Mouse (Mus musculus): ENCODE results near the gene Gm10392. TPM values are rescaled to one million over a fixed set of nuclear protein-coding genes. Genes with fewer than 3 reads are reported as not detected.

Gm10392 gene
- polyA plus RNA-seq, 1 experiment from 2014 or later: 0.26 TPM

GRCm38 (mm10) chr11:77489591-77490235 lies 29.3 kb downstream of the Gm10392 start, which contains the start of gene Ankrd13b:
Gene Ankrd13b (minus strand): TSS chr11:77489678.
- peaks cover 52% of the 10 kb centered on the region for H3K4me1 ChIP-seq (ENCODE audit: control insufficient read depth, insufficient read depth, low read length)
- ATAC-seq (replicated peaks; ENCODE audit: extremely low read depth, insufficient read depth, low FRiP score): 0 out of 2 replicates have a peak, but pooled peaks have one; percentile 17
- WGBS: under 1% methylated on average over 72 of the region's 87 CpGs

DNA sequence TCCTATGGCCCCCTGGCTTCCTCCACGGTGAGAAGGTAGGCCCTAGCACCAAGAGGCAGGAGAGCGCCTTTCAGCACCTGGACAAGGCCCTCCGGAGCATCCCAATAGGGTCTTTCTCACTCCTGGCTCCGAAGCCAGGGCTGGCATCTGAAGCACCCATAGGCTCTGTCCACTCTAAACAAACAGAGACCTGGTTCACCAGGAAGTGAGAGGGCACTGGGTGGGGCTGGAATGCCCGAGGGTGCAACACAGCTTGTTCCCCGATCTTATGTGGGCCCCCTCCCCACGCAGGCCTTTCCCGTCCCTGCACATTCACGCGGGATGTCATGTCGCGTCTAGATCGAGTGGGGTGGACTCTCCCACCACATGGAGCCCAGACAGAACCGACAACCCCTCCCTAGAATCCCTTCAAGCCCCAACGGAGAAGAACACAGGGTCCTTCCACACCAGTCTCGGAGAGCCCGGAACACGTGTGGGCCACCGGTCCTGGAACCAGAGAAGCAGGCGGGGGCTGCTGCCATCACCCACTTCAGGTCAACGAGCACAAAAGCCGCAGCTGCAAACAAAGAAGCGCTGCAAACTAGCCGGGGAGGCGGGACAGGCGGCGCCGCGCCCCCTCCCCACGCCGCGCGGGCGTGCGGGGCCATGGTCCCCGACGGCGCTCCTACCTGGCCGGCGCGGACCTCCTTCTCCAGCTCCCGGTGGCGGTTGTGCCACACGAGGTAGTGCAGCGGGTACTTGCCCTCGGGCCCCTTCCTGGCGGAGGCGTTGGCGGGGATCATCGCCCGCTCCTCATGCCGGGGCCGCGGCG lies 30.0 kb downstream of the Gm10392 start:
- WGBS: 5% methylated on average over 50 of the region's 55 CpGs
- Histone ChIP-seq H3K36me3 (ENCODE audit: control insufficient read depth, insufficient read depth) (no peaks in the 10 kb centered on the region), H3K4me2 (ENCODE audit: low read depth, low read length) (peak overlapping the region; percentile 99), H3K4me3 (ENCODE audit: low read length) (peak overlapping the region; percentile 87), H3K4me1 (ENCODE audit: control insufficient read depth, insufficient read depth, low read length) (peaks cover 45% of the 10 kb centered on the region), H3K27ac (ENCODE audit: low read length) (no peak overlapping the region), H3K27me3 (ENCODE audit: control insufficient read depth, insufficient read depth, low read length) (no peaks in the 10 kb centered on the region), H3K9me3 (replicated peaks; ENCODE audit: control insufficient read depth, low read length) (no peaks in the 10 kb centered on the region), H3K9ac (ENCODE audit: low read length) (peak overlapping the region; percentile 89)
- ATAC-seq (replicated peaks; ENCODE audit: extremely low read depth, insufficient read depth, low FRiP score): no peak

More at GRCm38 (mm10) chr11:77489591-77490235, 29.3 kb downstream of the Gm10392 start, which contains the start of gene Ankrd13b:
- H3K9ac ChIP-seq (ENCODE audit: low read length): peak within 1 kb of the TSS; percentile 89
- no peaks in the 10 kb centered on the region for H3K36me3 ChIP-seq (ENCODE audit: control insufficient read depth, insufficient read depth)
- peak within 1 kb of the TSS; percentile 87 for H3K4me3 ChIP-seq (ENCODE audit: low read length)
- 0 out of 2 replicates have a peak within 1 kb of the TSS, but pooled peaks have one; percentile 11 for H3K27ac ChIP-seq (ENCODE audit: low read length)
- no peaks in the 10 kb centered on the region for H3K27me3 ChIP-seq (ENCODE audit: control insufficient read depth, insufficient read depth, low read length)
- no peaks in the 10 kb centered on the region for H3K9me3 ChIP-seq (replicated peaks; ENCODE audit: control insufficient read depth, low read length)
- peak within 1 kb of the TSS; percentile 99 for H3K4me2 ChIP-seq (ENCODE audit: low read depth, low read length)

DNA sequence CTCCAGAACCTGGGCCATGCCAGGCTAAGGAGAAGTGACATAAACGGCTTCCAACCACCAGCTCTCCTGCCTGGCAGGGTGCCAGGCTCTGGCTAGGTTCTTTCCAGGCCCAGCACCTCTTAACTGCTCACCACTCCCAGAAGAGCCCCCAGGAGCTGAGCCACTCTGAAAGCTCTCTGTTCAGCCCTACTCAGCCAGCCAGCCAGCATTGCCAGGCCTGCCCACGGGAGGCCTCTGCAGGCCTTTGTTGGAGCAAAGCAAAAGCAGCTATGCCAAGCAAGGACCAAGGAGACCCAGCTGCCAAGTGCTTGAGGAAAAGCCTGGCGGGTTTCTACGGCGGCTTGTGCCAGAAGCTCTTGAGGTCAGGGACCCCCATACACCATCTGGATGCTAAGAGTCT lies 32.2 kb downstream of the Gm10392 start:
- Histone ChIP-seq H3K9ac (ENCODE audit: low read length) (no peak overlapping the region), H3K27me3 (ENCODE audit: control insufficient read depth, insufficient read depth, low read length) (no peaks in the 10 kb centered on the region), H3K4me3 (ENCODE audit: low read length) (no peak overlapping the region), H3K27ac (ENCODE audit: low read length) (no peak overlapping the region), H3K36me3 (ENCODE audit: control insufficient read depth, insufficient read depth) (no peaks in the 10 kb centered on the region), H3K9me3 (replicated peaks; ENCODE audit: control insufficient read depth, low read length) (no peaks in the 10 kb centered on the region), H3K4me2 (ENCODE audit: low read depth, low read length) (0 out of 2 replicates have a peak overlapping the region, but pooled peaks have one; percentile 3), H3K4me1 (ENCODE audit: control insufficient read depth, insufficient read depth, low read length) (peaks cover 40% of the 10 kb centered on the region)
- no peak for ATAC-seq (replicated peaks; ENCODE audit: extremely low read depth, insufficient read depth, low FRiP score)
- 55% methylated on average over 5 of the region's 5 CpGs for WGBS

DNA sequence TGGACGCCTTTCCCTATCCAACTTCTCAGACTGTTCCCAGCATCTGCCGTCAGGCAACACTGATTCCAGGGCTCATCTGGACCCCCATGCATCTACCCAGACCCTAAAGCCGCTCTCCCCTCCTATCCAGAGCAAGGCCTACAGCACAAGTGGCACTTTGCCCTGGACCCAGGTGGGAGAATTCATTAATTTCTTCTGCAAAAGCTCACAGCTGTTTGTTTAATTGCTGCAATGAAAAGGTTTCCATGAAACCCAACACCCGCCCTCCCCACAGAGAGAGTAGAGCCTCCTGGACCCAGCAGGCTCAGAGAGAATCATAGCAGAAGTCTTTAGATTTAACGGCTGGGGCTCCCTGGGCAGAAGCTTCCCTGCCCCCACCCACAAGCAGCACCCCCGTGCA lies 33.8 kb downstream of the Gm10392 start:
- Histone ChIP-seq H3K9ac (ENCODE audit: low read length) (no peak overlapping the region), H3K36me3 (ENCODE audit: control insufficient read depth, insufficient read depth) (no peaks in the 10 kb centered on the region), H3K9me3 (replicated peaks; ENCODE audit: control insufficient read depth, low read length) (no peaks in the 10 kb centered on the region), H3K27me3 (ENCODE audit: control insufficient read depth, insufficient read depth, low read length) (no peaks in the 10 kb centered on the region), H3K4me1 (ENCODE audit: control insufficient read depth, insufficient read depth, low read length) (peaks cover 29% of the 10 kb centered on the region), H3K4me2 (ENCODE audit: low read depth, low read length) (no peak overlapping the region), H3K4me3 (ENCODE audit: low read length) (no peak overlapping the region), H3K27ac (ENCODE audit: low read length) (no peak overlapping the region)
- no peak for ATAC-seq (replicated peaks; ENCODE audit: extremely low read depth, insufficient read depth, low FRiP score)
- WGBS: 77% methylated on average over 6 of the region's 6 CpGs

DNA sequence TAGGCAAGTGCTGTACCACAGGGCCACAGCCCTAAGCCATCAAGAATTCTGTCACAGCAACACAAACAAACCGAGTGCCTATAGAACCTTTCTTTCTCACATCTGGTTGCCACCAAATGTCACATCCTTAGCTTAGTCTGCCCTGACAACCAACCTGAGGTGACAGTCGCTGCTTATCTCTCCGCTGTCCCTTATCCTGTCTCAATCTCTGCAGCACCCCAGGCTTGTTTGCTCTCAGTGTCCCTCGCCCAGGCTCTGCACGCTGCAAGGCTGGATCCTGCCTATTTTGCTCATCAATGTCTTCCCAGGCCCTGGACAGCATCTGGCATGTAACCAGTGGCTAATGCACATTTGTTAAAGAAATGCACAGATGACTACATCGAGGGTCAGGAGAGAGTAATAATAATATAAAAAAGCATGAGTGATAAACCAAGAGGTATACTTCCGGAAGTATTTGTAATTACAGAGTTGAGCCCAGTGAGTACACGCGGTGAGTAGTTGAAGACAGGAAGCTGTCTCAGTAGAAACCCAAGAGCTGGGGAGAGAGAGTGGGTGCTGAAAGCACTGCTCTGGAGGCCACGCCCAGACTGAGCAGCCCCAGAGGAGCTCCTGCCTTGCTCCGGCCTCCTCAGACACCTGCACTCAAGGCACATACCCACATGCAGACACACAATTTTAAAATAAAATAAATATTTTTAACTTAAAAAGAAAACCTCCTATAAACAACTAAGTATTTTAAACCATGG lies 35.3 kb downstream of the Gm10392 start:
- 35% methylated on average over 11 of the region's 11 CpGs for WGBS
- ATAC-seq (replicated peaks; ENCODE audit: extremely low read depth, insufficient read depth, low FRiP score): no peak
- Histone ChIP-seq H3K4me2 (ENCODE audit: low read depth, low read length) (no peak overlapping the region), H3K9ac (ENCODE audit: low read length) (no peak overlapping the region), H3K4me3 (ENCODE audit: low read length) (no peak overlapping the region), H3K4me1 (ENCODE audit: control insufficient read depth, insufficient read depth, low read length) (peaks cover 21% of the 10 kb centered on the region), H3K9me3 (replicated peaks; ENCODE audit: control insufficient read depth, low read length) (no peaks in the 10 kb centered on the region), H3K27me3 (ENCODE audit: control insufficient read depth, insufficient read depth, low read length) (no peaks in the 10 kb centered on the region), H3K27ac (ENCODE audit: low read length) (no peak overlapping the region), H3K36me3 (ENCODE audit: control insufficient read depth, insufficient read depth) (no peaks in the 10 kb centered on the region)

DNA sequence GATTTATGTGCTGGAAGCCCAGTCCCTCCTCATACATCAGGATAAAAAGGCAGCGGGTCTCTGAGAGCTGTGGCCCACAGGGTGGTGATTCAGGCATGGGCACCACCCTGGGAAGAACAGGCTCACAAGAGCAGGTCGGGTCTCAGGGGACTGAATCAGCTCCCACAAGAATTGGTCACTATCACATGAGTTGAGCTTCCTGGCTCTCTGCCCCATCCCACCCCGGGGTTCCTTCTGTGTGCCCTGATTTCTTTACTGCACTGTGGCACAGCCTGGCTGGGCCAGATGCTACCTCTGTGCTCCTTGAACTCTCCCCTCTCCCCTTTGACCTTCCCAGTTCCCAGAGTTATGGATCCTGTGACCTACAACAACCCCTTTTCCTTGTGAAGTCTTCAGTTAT lies 36.0 kb downstream of the Gm10392 start:
- 62% methylated on average over 3 of the region's 3 CpGs for WGBS
- peaks cover 15% of the 10 kb centered on the region for H3K4me1 ChIP-seq (ENCODE audit: control insufficient read depth, insufficient read depth, low read length)
- H3K9me3 ChIP-seq (replicated peaks; ENCODE audit: control insufficient read depth, low read length): no peaks in the 10 kb centered on the region
- no peak overlapping the region for H3K9ac ChIP-seq (ENCODE audit: low read length)
- H3K36me3 ChIP-seq (ENCODE audit: control insufficient read depth, insufficient read depth): no peaks in the 10 kb centered on the region
- no peak overlapping the region for H3K27ac ChIP-seq (ENCODE audit: low read length)
- H3K27me3 ChIP-seq (ENCODE audit: control insufficient read depth, insufficient read depth, low read length): no peaks in the 10 kb centered on the region
- no peak overlapping the region for H3K4me2 ChIP-seq (ENCODE audit: low read depth, low read length)
- H3K4me3 ChIP-seq (ENCODE audit: low read length): no peak overlapping the region
- ATAC-seq (replicated peaks; ENCODE audit: extremely low read depth, insufficient read depth, low FRiP score): no peak

DNA sequence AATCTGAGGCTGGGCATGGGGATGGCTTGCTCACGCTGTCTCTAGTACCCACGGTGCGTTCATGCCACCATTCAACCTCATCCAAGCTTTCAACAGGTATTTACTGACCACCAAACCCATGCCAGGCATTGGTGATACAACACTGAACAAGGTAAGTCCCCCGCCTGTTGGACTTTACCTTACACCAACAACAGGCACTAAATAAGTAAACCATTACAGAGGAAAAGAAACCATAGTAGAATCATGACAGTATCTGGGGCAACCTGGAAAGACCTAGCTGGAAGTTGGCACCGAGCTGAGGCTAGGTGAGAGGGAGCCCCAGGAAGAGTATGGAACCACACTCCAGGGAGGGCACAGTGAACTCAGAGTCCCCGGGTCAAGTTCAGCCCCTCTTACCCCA lies 42.1 kb downstream of the Gm10392 start:
- WGBS: 84% methylated on average over 6 of the region's 6 CpGs
- Histone ChIP-seq H3K4me1 (ENCODE audit: control insufficient read depth, insufficient read depth, low read length) (no peaks in the 10 kb centered on the region), H3K27me3 (ENCODE audit: control insufficient read depth, insufficient read depth, low read length) (no peaks in the 10 kb centered on the region), H3K9ac (ENCODE audit: low read length) (no peak overlapping the region), H3K9me3 (replicated peaks; ENCODE audit: control insufficient read depth, low read length) (no peaks in the 10 kb centered on the region), H3K36me3 (ENCODE audit: control insufficient read depth, insufficient read depth) (peaks cover 4% of the 10 kb centered on the region), H3K27ac (ENCODE audit: low read length) (no peak overlapping the region), H3K4me2 (ENCODE audit: low read depth, low read length) (no peak overlapping the region), H3K4me3 (ENCODE audit: low read length) (no peak overlapping the region)
- no peak for ATAC-seq (replicated peaks; ENCODE audit: extremely low read depth, insufficient read depth, low FRiP score)

- H3K9me3 ChIP-seq (replicated peaks; ENCODE audit: control insufficient read depth, low read length): no peaks in the 10 kb centered on the region
- ATAC-seq (replicated peaks; ENCODE audit: extremely low read depth, insufficient read depth, low FRiP score): no peak
- no peak overlapping the region for H3K9ac ChIP-seq (ENCODE audit: low read length)
- no peak overlapping the region for H3K4me2 ChIP-seq (ENCODE audit: low read depth, low read length)
- H3K4me3 ChIP-seq (ENCODE audit: low read length): no peak overlapping the region
- no peaks in the 10 kb centered on the region for H3K4me1 ChIP-seq (ENCODE audit: control insufficient read depth, insufficient read depth, low read length)
- no peak overlapping the region for H3K27ac ChIP-seq (ENCODE audit: low read length)
- peaks cover 10% of the 10 kb centered on the region for H3K36me3 ChIP-seq (ENCODE audit: control insufficient read depth, insufficient read depth)
- H3K27me3 ChIP-seq (ENCODE audit: control insufficient read depth, insufficient read depth, low read length): no peaks in the 10 kb centered on the region
- WGBS: 93% methylated on average over 14 of the region's 14 CpGs
Observed at GRCm38 (mm10) chr11:77476216-77476615, 42.8 kb downstream of the Gm10392 start.
